Mouse (Mus musculus) gonadal fat pad, adult 2 months (tissue): ENCODE measurements around the gene Cnr2. TPM values are rescaled to one million over a fixed set of nuclear protein-coding genes. Genes with fewer than 3 reads are reported as not detected.

ENCODE experiments used
- DNase-seq: peaks from one replicate; pipeline ENCODE4 v3.0.0-alpha.2; 2012; ENCODE audit warnings: low read depth
- polyA plus RNA-seq: library from polyadenylated mRNA; depleted of rRNA; stranded (reverse); fragments of >200 nt; gene quantifications from 2 replicates; pipeline ENCODE4 v1.2.3, GENCODE M21; 2012; rRNA removed

Cnr2 gene
- polyA plus RNA-seq = 1.4 and 1.7 TPM in 2 replicates

GRCm38 (mm10) chr4:135895071-135895571 is at the start of gene Cnr2:
TSS of gene Cnr2 (plus strand) at chr4:135895394.
- no peak for DNase-seq

GRCm38 (mm10) chr4:135847581-135847980 is 47.6 kb upstream of the Cnr2 start:
- no peak for DNase-seq

- DNase-seq = no peak
Measured at GRCm38 (mm10) chr4:135850411-135851095, 44.6 kb upstream of the Cnr2 start.

- no peak for DNase-seq
Measured at GRCm38 (mm10) chr4:135851942-135852341, 43.3 kb upstream of the Cnr2 start.

GRCm38 (mm10) chr4:135853987-135854546 is 41.1 kb upstream of the Cnr2 start:
- DNase-seq = no peak

DNA sequence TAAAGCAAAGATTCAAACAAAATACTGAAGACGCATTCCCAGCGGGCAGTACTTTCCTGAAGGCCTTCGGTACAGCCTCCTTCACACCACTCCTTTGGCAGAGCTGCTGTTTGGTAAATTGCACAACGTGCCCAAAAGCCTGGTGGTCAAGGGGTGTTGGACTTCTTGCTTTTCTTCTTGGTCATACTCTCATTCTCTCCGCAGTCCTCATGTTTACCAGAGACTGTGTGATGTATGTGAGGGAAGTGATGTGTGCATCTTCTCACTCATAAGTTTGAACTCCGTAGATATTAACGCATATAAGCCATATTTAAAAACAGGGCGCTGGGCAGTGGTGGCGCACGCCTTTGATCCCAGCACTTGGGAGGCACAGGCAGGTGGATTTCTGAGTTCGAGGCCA is 40.6 kb upstream of the Cnr2 start:
- no peak for DNase-seq

DNA sequence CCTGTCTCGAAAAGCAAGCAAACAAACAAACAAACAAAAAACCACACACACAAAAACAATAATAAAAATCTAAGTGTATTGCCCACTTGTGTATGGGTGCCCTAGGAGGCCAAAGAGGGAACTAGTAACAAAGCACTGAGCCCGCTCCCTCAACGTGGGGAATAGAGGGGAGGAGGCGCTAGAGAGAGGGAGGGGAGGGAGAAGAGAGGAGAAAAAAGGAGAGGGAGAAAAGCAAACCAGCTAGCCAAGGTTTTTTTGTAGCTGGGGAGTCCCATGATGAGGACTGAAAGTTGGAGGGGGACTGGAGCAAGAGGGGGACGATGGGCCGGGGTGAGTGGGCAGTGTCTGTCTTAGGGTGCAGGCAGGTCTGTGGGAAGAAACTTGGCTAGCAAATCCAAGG is 40.1 kb upstream of the Cnr2 start:
- no peak for DNase-seq

DNA sequence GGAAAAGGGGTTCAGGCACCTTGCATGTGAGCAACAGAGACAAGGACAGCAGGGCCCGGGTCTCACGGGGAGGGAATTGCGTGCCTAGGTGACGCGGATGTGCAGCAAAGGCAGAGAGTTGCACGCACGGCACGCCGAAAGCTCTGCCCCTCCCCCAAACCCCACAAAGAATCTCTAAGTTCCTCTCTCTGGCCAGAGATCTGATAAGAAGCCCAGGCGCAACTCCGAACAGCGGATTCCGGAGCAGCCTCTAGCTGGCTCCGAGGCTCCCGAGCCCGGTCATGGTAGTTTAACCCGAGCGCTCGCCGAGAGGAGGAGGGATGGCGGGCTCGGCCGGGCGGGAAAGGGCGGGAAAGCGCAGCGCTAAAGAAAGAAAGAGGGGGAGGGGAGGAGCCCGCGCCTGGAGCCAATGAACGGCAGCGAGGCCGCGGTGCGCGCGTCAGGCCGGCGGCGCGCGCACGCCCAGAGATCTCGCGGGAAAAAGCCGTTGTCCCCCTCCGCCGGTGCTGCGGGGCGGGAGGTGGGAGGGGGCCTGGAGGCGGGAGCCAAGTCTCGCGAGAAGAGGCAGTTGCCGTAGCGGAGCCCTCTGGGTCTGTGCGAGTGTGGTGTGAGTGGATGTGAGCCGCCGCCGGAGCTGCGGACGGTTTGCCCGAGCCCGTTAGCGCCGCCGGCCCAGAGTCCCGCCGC is 39.5 kb upstream of the Cnr2 start, which contains the start of gene Srsf10:
Gene Srsf10, plus strand, starts transcription at position 212 of the 687 bp plus-strand sequence.
- no peak for DNase-seq

DNA sequence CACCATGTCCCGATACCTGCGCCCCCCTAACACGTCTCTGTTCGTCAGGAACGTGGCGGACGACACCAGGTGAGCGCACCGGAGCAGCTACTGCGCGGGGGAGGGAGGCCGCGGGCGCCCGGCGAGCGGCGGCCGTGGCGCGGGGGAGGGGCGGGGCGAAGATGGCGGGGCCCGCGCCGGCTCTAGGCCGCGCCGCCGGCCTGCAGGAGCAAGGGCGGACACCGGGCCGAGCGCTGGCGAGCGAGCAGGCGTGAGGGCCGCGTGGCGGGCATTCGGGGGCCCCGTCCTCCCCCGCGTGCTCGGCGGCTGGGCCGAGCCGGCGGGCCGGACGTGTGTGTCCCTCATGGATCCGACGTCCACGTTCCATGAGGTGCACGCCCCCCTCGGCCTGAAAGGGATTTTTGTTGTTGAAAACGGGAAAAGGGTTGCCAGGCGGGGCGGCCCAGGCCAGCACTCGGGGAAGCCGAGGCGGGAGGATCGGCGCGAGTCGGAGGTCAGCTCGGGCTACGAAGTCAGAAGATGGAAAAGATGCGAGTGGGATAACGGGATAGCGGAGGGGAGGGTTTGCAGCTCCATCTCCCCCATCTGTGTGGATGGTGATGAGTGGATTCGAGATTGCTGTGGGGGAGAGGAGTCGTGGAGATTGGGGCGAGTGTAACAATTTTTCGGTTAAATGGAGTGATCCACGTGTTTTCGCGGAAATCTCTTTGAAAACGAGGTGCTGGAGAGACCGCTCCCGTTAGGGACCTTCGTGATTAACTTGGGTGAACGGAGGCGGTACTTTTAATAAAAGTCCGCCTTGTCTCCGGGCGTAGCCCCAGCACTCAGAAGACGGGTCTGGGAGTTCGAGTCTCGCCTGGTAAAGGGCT is 38.7 kb upstream of the Cnr2 start:
- no peak for DNase-seq

DNA sequence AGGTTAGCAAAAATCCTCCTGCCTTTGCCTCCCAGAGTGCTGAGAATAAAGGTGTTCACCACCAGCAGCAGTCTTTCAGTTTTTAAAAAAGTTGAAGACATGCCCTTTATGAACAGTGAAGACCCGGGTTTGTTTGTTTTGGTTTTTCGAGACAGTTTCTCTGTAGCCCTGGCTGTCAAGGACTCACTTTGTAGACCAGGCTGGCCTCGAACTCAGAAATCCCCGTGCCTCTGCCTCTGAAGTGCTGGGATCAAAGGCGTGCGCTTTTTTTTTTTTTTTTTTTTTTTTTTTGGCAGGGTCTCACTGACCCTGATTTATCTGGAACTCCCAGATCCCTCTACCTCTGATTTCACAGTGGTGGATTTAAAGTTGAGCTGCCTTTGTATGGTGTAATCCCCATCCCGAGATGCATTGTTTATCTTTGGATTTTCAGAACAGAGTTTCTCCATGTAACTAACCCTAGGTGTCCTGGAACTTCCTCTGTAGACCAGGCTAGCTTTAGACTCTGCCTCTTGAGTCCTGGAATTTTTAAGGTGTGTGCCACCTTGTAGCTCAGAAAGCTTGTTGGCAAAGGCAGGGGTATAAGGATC is 37.5 kb upstream of the Cnr2 start:
- no peak for DNase-seq

GRCm38 (mm10) chr4:135868996-135869395 is 26.2 kb upstream of the Cnr2 start:
- DNase-seq = no peak

GRCm38 (mm10) chr4:135870227-135871023 is 24.8 kb upstream of the Cnr2 start:
- DNase-seq = no peak

- no peak for DNase-seq
Measured at GRCm38 (mm10) chr4:135872015-135872414, 23.2 kb upstream of the Cnr2 start.

- no peak for DNase-seq
Measured at GRCm38 (mm10) chr4:135872589-135873391, 22.4 kb upstream of the Cnr2 start.

DNA sequence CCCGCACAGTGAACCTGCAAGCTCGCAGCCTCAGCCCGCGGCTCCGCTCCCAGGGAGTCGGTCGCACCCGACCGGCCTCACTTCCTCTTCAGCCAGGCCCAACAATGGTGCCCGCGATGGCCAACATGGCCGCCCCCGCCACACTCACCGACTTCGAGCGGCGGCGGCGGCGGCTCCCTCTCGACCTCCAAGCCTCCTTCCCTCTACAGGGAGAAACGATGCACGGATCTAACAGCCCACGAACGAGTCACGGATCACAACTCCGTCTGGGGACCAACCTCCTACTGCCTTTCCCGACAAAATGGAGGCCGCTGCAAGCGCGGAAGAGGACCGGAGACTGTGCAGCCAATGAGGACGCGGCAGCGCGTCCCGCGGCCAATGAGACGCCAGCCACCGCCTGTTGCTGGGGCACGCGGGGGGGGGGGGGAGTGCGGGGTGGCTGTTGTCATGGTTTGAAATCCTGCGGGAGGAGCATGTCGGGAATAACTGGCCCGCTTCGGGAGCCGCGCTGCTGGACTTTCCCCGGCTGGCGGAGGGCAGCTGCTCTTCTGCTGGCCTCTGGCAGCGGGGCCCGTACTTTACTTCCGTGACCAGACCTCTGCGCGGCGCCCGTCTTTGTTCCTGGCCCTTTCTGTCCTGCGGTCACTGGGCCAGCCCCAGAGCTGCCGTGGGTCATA is 21.5 kb upstream of the Cnr2 start, which contains the start of gene Pnrc2:
Gene Pnrc2, minus strand, starts transcription at position 325 of the 677 bp plus-strand sequence.
- DNase-seq = no peak

DNA sequence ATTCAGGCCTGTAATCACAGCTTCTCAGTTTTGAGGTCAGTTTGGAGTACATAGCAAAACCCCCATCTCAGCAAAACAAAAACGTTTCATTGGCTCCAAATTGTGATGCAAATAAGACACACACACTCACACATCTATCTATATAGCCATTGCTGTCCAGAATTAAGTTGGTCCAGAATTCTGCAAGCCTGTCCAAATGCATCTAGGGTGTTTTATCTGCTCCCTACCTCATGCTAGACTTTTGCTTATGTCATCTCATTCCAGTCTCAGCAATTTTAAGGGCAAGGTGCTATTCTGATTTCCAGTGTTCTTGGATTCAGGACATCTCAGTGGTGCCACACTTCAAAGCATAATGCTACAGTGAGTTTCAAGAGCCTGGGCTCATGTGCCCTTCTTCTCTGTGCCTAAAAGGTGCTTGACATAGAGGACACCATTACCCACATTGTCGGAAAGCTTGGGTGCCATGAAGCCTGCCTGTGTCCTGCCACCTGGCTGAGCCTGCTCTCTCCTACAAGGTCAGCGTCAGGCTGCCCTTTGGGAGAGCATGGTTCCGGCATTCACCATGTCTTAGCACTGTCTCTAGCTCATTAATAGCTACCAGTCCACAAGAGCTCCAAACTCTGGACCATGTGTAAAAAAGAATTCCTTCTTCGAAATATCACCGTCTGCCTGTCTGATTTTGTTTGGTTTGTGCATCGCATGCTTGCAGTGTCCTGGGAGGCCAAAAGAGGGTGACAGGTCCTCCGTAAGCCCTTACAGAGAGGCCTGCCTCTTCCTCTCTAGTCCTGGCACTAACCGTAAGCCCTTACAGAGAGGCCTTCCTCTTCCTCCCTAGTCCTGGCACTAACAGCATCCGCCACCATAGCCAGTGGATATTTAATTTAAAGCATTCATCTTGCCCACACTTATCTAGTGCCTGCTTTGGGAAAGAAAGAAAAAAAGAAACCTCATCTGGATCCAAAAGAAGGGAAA is 20.3 kb upstream of the Cnr2 start:
- no peak for DNase-seq

GRCm38 (mm10) chr4:135875546-135875945 is 19.6 kb upstream of the Cnr2 start:
- no peak for DNase-seq
